Mouse (Mus musculus): Measurements from ENCODE around the gene Pabpn1l. TPM values are rescaled to one million over a fixed set of nuclear protein-coding genes. Genes with fewer than 3 reads are reported as not detected.

Pabpn1l gene
- total and polyA plus RNA-seq, 3 experiments: 0.10 to 0.52 TPM; not detected in 1

DNA sequence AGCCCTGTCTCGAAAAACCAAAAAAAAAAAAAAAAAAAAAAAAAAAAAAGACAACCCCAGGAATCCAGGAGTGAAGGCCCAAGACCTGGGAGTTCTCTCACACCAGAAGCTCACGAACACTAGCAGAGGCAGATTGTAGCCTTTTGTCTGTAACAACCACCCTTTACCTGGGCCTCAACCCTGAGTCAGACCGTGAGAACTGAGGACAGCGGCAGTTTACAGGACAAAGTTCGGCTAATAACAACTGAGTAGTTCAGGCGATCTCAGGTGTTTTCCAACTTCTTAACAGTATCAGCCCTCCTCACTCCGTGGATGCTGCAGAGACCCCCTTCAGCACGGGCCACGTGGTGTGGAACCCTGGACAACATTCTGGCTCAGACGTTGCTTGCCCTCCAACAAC, 35.8 kb downstream of the Pabpn1l start:
- no peaks in the 10 kb centered on the region for H3K79me2 ChIP-seq (replicated peaks; ENCODE audit: control insufficient read depth, insufficient read depth, low read length)
- H3K27me3 ChIP-seq (ENCODE audit: control insufficient read depth, insufficient read depth, low read length): no peaks in the 10 kb centered on the region
- WGBS: 88% methylated on average over 10 of the region's 10 CpGs
- no peaks in the 10 kb centered on the region for H3K36me3 ChIP-seq (ENCODE audit: control insufficient read depth, insufficient read depth, low read length)
- TF ChIP-seq CTCF (IDR thresholded peaks at IDR 0.05) (no peak), POLR2A (IDR thresholded peaks at IDR 0.05; ENCODE audit: insufficient read depth, low read depth, low read length) (no peak), EP300 (IDR thresholded peaks at IDR 0.05; ENCODE audit: insufficient read depth, low read depth, low read length) (no peak)
- no peaks in the 10 kb centered on the region for H3K4me1 ChIP-seq (ENCODE audit: control insufficient read depth, insufficient read depth, low read length)
- DNase-seq: no peak
- intact Hi-C loops (cut with DNase I): no loop called here
- no peak overlapping the region for H3K27ac ChIP-seq
- no peak overlapping the region for H3K4me3 ChIP-seq
- H3K9ac ChIP-seq (ENCODE audit: low read depth, low read length): no peak overlapping the region

DNA sequence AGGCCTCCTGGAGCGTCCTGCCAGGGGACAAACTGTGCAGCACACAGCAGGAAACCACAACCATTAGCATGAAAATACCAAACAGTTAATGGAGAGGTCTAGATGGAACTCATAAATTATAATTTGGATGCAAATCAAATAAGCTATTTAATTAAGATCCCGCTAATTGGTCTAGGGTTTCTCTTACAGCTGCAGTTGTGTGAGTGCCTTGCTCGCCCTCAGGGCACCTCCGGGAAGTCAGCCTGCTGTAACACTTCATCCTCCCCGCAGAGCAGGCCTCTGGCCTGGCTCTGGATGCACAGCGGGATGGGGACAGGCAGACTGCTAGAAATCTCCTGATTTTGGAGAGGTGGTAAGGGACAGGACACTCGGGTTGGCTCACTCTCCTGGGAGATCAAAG, 36.4 kb downstream of the Pabpn1l start:
- Histone ChIP-seq H3K4me3 (no peak overlapping the region), H3K9ac (ENCODE audit: low read depth, low read length) (no peak overlapping the region), H3K27ac (no peak overlapping the region), H3K79me2 (replicated peaks; ENCODE audit: control insufficient read depth, insufficient read depth, low read length) (no peaks in the 10 kb centered on the region), H3K36me3 (ENCODE audit: control insufficient read depth, insufficient read depth, low read length) (no peaks in the 10 kb centered on the region), H3K27me3 (ENCODE audit: control insufficient read depth, insufficient read depth, low read length) (no peaks in the 10 kb centered on the region), H3K4me1 (ENCODE audit: control insufficient read depth, insufficient read depth, low read length) (no peaks in the 10 kb centered on the region)
- intact Hi-C loops (cut with DNase I): no loop called here
- WGBS: 87% methylated on average over 7 of the region's 7 CpGs
- TF ChIP-seq CTCF (IDR thresholded peaks at IDR 0.05) (no peak), POLR2A (IDR thresholded peaks at IDR 0.05; ENCODE audit: insufficient read depth, low read depth, low read length) (no peak), EP300 (IDR thresholded peaks at IDR 0.05; ENCODE audit: insufficient read depth, low read depth, low read length) (no peak)
- DNase-seq: no peak

DNA sequence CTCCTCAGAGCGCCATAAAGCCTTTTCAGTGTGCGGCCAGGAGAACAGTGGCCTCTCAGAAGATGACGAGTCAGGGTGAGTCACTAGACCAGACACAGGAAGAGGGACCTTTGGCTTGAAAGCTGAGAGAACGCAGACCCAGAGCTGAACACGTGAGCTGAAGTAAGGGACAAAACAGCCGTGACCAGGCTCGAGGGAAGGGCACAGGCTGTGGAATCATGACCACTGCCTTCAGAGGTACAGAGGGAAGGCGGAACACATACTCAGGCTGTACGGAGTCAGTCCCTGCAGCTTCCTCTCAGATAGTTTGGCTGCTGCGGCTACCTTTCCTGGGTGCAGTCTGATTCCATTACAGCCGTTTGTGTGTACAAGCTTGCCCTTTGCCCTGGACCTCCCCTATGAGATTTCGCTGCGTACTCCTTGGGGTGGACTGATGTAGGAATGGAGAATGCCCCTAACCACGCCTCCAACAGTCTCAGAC, 37.1 kb downstream of the Pabpn1l start:
- H3K4me1 ChIP-seq (ENCODE audit: control insufficient read depth, insufficient read depth, low read length): no peaks in the 10 kb centered on the region
- H3K79me2 ChIP-seq (replicated peaks; ENCODE audit: control insufficient read depth, insufficient read depth, low read length): no peaks in the 10 kb centered on the region
- TF ChIP-seq CTCF (IDR thresholded peaks at IDR 0.05) (no peak), EP300 (IDR thresholded peaks at IDR 0.05; ENCODE audit: insufficient read depth, low read depth, low read length) (no peak), POLR2A (IDR thresholded peaks at IDR 0.05; ENCODE audit: insufficient read depth, low read depth, low read length) (no peak)
- intact Hi-C loops (cut with DNase I): no loop called here
- DNase-seq: no peak
- H3K27me3 ChIP-seq (ENCODE audit: control insufficient read depth, insufficient read depth, low read length): no peaks in the 10 kb centered on the region
- H3K9ac ChIP-seq (ENCODE audit: low read depth, low read length): no peak overlapping the region
- H3K27ac ChIP-seq: no peak overlapping the region
- H3K4me3 ChIP-seq: no peak overlapping the region
- WGBS: 50% methylated on average over 14 of the region's 14 CpGs
- H3K36me3 ChIP-seq (ENCODE audit: control insufficient read depth, insufficient read depth, low read length): no peaks in the 10 kb centered on the region

DNA sequence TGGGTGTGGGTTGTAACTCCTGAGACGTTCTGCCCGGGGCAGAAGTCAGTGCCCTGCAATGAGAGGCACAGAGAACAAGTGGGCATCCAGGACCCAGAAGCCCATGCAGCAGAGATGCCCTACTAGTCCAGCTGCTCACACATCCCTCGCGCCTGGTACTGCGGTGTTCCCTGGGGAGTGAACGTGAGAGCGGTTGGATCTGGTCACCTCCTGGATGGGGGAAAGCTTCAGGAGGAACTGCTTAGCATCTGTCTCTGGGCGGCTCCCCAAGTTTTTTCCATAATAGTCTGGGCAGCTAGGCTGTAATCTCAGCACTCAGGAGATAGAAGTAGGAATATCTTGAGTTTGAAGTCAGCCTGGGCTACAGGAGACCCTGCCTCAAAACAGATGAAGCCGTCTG, 37.6 kb downstream of the Pabpn1l start:
- TF ChIP-seq EP300 (IDR thresholded peaks at IDR 0.05; ENCODE audit: insufficient read depth, low read depth, low read length): no peak
- no peak for TF ChIP-seq POLR2A (IDR thresholded peaks at IDR 0.05; ENCODE audit: insufficient read depth, low read depth, low read length)
- TF ChIP-seq CTCF (IDR thresholded peaks at IDR 0.05): no peak
- intact Hi-C loops (cut with DNase I): no loop called here
- no peaks in the 10 kb centered on the region for H3K4me1 ChIP-seq (ENCODE audit: control insufficient read depth, insufficient read depth, low read length)
- H3K79me2 ChIP-seq (replicated peaks; ENCODE audit: control insufficient read depth, insufficient read depth, low read length): no peaks in the 10 kb centered on the region
- no peak for DNase-seq
- WGBS: 56% methylated on average over 9 of the region's 9 CpGs
- H3K4me3 ChIP-seq: no peak overlapping the region
- no peak overlapping the region for H3K9ac ChIP-seq (ENCODE audit: low read depth, low read length)
- H3K27ac ChIP-seq: no peak overlapping the region
- H3K36me3 ChIP-seq (ENCODE audit: control insufficient read depth, insufficient read depth, low read length): no peaks in the 10 kb centered on the region
- H3K27me3 ChIP-seq (ENCODE audit: control insufficient read depth, insufficient read depth, low read length): no peaks in the 10 kb centered on the region

DNA sequence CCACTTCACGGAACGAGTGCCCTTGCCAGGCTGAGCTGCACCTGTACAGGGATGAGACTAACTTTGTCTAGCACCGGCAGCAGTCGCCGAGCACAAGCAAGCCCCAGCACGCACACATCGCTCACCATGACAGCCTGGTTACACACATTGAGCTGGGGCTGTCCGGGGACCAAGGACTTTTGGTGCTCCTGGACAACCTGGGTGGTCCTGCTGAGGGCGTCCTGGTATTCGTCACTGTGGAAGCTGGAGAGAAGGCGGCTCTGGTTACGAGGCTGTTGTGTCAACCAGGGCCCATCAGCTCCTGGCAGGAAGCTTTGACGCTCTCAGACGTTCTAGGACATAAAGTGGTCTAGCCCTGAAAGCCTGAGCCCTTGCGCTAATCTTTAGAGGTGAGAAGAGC, 41.6 kb downstream of the Pabpn1l start:
- no peak for TF ChIP-seq EP300 (IDR thresholded peaks at IDR 0.05; ENCODE audit: insufficient read depth, low read depth, low read length)
- TF ChIP-seq POLR2A (IDR thresholded peaks at IDR 0.05; ENCODE audit: insufficient read depth, low read depth, low read length): no peak
- no peaks in the 10 kb centered on the region for H3K27me3 ChIP-seq (ENCODE audit: control insufficient read depth, insufficient read depth, low read length)
- no peak overlapping the region for H3K4me3 ChIP-seq
- H3K9ac ChIP-seq (ENCODE audit: low read depth, low read length): no peak overlapping the region
- intact Hi-C loops (cut with DNase I): no loop called here
- H3K4me1 ChIP-seq (ENCODE audit: control insufficient read depth, insufficient read depth, low read length): peaks cover 3% of the 10 kb centered on the region
- H3K79me2 ChIP-seq (replicated peaks; ENCODE audit: control insufficient read depth, insufficient read depth, low read length): no peaks in the 10 kb centered on the region
- no peak for DNase-seq
- no peak overlapping the region for H3K27ac ChIP-seq
- WGBS: 66% methylated on average over 15 of the region's 15 CpGs
- no peaks in the 10 kb centered on the region for H3K36me3 ChIP-seq (ENCODE audit: control insufficient read depth, insufficient read depth, low read length)

DNA sequence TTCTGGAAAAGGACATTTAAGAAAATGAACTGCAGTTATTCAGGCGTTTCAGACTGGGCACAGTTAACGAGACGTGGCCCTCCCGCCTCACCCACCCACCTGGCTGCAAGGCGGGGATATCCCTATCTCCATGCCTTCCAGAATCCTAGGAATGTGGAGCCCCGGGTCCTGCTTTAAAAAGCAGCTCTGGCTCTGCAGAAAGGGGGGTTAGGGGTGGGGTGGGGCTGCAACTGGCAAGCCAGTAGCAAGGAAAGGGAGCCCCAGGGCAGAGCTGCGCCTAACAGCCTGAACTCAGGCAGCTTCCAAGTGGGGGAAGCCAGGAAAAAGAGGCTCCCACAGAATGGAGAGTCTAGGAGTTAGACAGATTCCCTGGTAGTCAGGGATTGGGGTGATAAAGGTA, 43.3 kb downstream of the Pabpn1l start:
- 58% methylated on average over 7 of the region's 7 CpGs for WGBS
- Histone ChIP-seq H3K4me3 (no peak overlapping the region), H3K79me2 (replicated peaks; ENCODE audit: control insufficient read depth, insufficient read depth, low read length) (no peaks in the 10 kb centered on the region), H3K36me3 (ENCODE audit: control insufficient read depth, insufficient read depth, low read length) (no peaks in the 10 kb centered on the region), H3K27ac (no peak overlapping the region), H3K9ac (ENCODE audit: low read depth, low read length) (no peak overlapping the region), H3K27me3 (ENCODE audit: control insufficient read depth, insufficient read depth, low read length) (no peaks in the 10 kb centered on the region), H3K4me1 (ENCODE audit: control insufficient read depth, insufficient read depth, low read length) (peaks cover 13% of the 10 kb centered on the region)
- TF ChIP-seq POLR2A (IDR thresholded peaks at IDR 0.05; ENCODE audit: insufficient read depth, low read depth, low read length): no peak
- no peak for TF ChIP-seq EP300 (IDR thresholded peaks at IDR 0.05; ENCODE audit: insufficient read depth, low read depth, low read length)
- TF ChIP-seq CTCF (IDR thresholded peaks at IDR 0.05): no peak
- DNase-seq: no peak
- intact Hi-C loops (cut with DNase I): no loop called here
